Mouse (Mus musculus) hindbrain, postnatal 0 days (tissue): ENCODE measurements at regions not wholly inside any gene's neighbourhood (a gene's known extent, or its start where the extent isn't known, plus 50 kb on each side); places are given as distances from the start of the nearest gene placed in this dataset.
A peak's percentile ranks its signal among the peaks of the same experiment; 100 is the strongest.

ENCODE experiments used
- ATAC-seq: fragments of 200-750 bp; cut with Nextera tagmentation; 2 replicates; pipeline ENCODE4 v1.8.0; 2017; ENCODE audit warnings: mild to moderate bottlenecking, moderate TSS enrichment, moderate library complexity
- DNase-seq: peaks from one replicate; pipeline ENCODE4 v3.0.0-alpha.2; 2015; ENCODE audit warnings: low spot score
- H3K27ac ChIP-seq: fragments of 300-500 bp; sonication (generic); 2 replicates; pipeline ENCODE4 v1.5.1; 2014; ENCODE audit warnings: mild to moderate bottlenecking
- H3K27me3 ChIP-seq: fragments of 300-500 bp; sonication (generic); 2 replicates; pipeline ENCODE4 v1.6.1; 2014; ENCODE audit warnings: low read length, mixed read lengths; ENCODE audit not compliant: insufficient read depth
- H3K36me3 ChIP-seq: fragments of 300-500 bp; sonication (generic); 2 replicates; pipeline ENCODE4 v1.6.1; 2014; ENCODE audit warnings: low read length, mixed read lengths; ENCODE audit not compliant: insufficient read depth
- H3K4me1 ChIP-seq: fragments of 300-500 bp; sonication (generic); 2 replicates; pipeline ENCODE4 v1.6.1; 2014; ENCODE audit warnings: antibody characterized with exemption, low read length, mixed read lengths; ENCODE audit not compliant: insufficient read depth
- H3K4me2 ChIP-seq: fragments of 300-500 bp; sonication (generic); 2 replicates; pipeline ENCODE4 v1.6.1; 2014; ENCODE audit warnings: low read depth, mild to moderate bottlenecking, low read length, moderate library complexity, mixed read lengths
- H3K4me3 ChIP-seq: fragments of 300-500 bp; sonication (generic); 2 replicates; pipeline ENCODE4 v1.5.1; 2014; ENCODE audit warnings: low read length
- H3K9ac ChIP-seq: fragments of 300-500 bp; sonication (generic); replicated peaks from 2 replicates; pipeline ENCODE4 v1.6.1; 2014; ENCODE audit warnings: mild to moderate bottlenecking, low read length, moderate library complexity, mixed read lengths
- H3K9me3 ChIP-seq: fragments of 300-500 bp; sonication (generic); 2 replicates; pipeline ENCODE4 v1.6.1; 2016; ENCODE audit warnings: low read length, mixed read lengths
- CTCF ChIP-seq: IDR thresholded peaks from 2 replicates; pipeline ENCODE4 v1.5.1; 2016; ENCODE audit warnings: antibody characterized with exemption, control low read depth, low read depth
- WGBS: fragments of 180-500 bp; shearing (Covaris S2); extraction: QIAGEN DNeasy Blood & Tissue Kit; methylation state at CpG from one replicate; pipeline ENCODE4 v1.1.7; 2014; 5-methylcytosine and 5-hydroxymethylcytosine counted together

DNA sequence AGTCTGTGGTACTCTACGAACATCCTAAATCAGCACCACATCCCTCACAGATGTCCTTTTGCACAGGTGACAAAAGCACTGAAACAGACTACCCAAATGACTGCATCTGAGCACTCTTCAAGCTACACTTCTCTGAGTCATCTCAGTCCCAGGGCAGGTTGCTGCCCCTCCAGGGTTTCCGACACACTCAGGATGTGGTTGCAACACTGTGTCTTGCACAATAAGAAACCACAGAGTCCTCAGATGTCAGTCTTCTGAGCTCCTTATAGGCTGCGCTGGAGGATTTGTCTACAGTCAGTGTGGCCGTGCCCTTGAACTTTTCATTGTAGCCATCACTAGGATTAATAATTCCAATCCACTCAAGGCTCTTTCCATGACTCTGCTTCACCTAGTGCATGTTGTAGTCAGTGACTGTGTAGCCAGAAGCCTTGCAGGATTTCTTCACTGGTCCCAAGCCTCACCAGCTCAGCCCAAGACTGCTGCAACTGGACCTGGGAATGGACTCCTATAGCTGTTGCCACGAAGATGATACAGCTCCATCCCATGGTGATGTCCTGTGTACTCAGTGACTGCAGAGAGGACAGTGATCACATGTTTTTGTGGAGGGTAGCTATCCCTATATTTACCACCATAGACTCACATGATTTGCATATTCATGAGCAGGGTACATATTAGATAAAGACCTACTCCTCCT is 1103.3 kb upstream of the Tenm3 start:
- Histone ChIP-seq H3K4me3 (no peak overlapping the region), H3K27me3 (no peaks in the 10 kb centered on the region), H3K4me1 (no peaks in the 10 kb centered on the region), H3K4me2 (no peak overlapping the region), H3K36me3 (no peaks in the 10 kb centered on the region), H3K9me3 (no peaks in the 10 kb centered on the region), H3K9ac (no peak overlapping the region), H3K27ac (no peak overlapping the region)
- no peak for TF ChIP-seq CTCF
- DNase-seq = no peak
- WGBS = 91% methylated on average over 5 of the region's 5 CpGs
- ATAC-seq = no peak

GRCm38 (mm10) chr8:49932124-49932523 is 1088.4 kb upstream of the Tenm3 start:
- TF ChIP-seq CTCF = no peak
- no peak for ATAC-seq

DNA sequence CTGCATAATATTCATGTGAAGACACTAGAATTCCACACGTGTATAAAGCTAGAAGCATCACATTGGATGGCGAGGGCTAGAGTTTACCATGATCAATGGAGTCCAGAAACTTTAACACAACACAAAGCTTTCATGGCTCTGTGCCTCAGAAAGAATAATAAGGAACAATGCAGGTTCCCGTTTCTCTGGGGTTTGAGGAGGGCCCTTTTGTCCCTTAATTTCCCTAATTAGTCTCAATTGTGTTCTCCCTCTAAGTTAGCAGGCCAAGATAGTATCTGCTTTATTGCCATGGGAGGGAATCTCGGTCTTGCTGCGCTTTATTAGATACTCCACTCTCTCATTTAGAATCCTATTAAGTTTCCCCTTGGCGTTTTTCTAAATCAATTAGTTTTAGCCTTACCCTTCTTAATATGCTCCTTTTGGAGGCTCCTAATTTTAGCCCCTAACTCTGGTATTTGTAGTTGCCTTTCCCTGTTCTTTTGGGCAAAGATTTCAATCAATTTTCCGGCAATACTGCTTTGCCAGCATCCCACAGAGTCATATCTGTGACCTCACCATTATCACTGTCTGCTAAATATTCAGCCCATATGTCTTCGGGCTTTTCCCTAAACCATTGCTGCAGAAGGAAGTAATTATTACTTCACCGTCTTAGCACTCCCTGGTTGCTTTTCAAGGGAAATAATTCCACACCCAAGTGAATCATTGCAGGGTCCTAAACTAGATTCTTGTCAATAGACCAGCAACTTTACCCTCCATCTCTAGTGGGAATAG is 1082.8 kb upstream of the Tenm3 start:
- Histone ChIP-seq H3K27ac (no peak overlapping the region), H3K9ac (no peak overlapping the region), H3K36me3 (no peaks in the 10 kb centered on the region), H3K4me3 (no peak overlapping the region), H3K4me2 (no peak overlapping the region), H3K27me3 (no peaks in the 10 kb centered on the region), H3K4me1 (no peaks in the 10 kb centered on the region), H3K9me3 (no peaks in the 10 kb centered on the region)
- peak; percentile 14 for DNase-seq
- TF ChIP-seq CTCF = no peak
- no peak for ATAC-seq
- WGBS = 25% methylated on average over 9 of the region's 9 CpGs

More at GRCm38 (mm10) chr8:49932124-49932523, 1088.4 kb upstream of the Tenm3 start:
- Histone ChIP-seq H3K27ac (no peak overlapping the region), H3K36me3 (no peaks in the 10 kb centered on the region), H3K9me3 (no peaks in the 10 kb centered on the region), H3K4me3 (no peak overlapping the region), H3K4me2 (no peak overlapping the region), H3K27me3 (no peaks in the 10 kb centered on the region), H3K9ac (no peak overlapping the region), H3K4me1 (no peaks in the 10 kb centered on the region)
- 93% methylated on average over 6 of the region's 6 CpGs for WGBS
- no peak for DNase-seq

- DNase-seq (no peak), ATAC-seq (no peak)
- no peaks in the 10 kb centered on the region for H3K27me3 ChIP-seq
- H3K4me3 ChIP-seq = no peak overlapping the region
- TF ChIP-seq CTCF = no peak
- no peaks in the 10 kb centered on the region for H3K36me3 ChIP-seq
- H3K4me2 ChIP-seq = no peak overlapping the region
- no peaks in the 10 kb centered on the region for H3K9me3 ChIP-seq
- H3K27ac ChIP-seq = no peak overlapping the region
- no peak overlapping the region for H3K9ac ChIP-seq
- no peaks in the 10 kb centered on the region for H3K4me1 ChIP-seq
These were observed 1061.3 kb upstream of the Tenm3 start for GRCm38 (mm10) chr8:49905099-49905498.

GRCm38 (mm10) chr8:49902032-49902431 is 1058.3 kb upstream of the Tenm3 start:
- Histone ChIP-seq H3K36me3 (no peaks in the 10 kb centered on the region), H3K27ac (no peak overlapping the region), H3K4me3 (no peak overlapping the region), H3K27me3 (no peaks in the 10 kb centered on the region), H3K9me3 (no peaks in the 10 kb centered on the region), H3K4me2 (peak overlapping the region; percentile 3; the same call in 1 of the 2 replicates), H3K9ac (no peak overlapping the region), H3K4me1 (no peaks in the 10 kb centered on the region)
- DNase-seq = no peak
- no peak for TF ChIP-seq CTCF
- no peak for ATAC-seq
- 38% methylated on average over 6 of the region's 6 CpGs for WGBS

GRCm38 (mm10) chr8:49901601-49902000 is 1057.8 kb upstream of the Tenm3 start:
- 0 out of 2 replicates have a peak overlapping the region, but pooled peaks have one; percentile 3 for H3K4me2 ChIP-seq
- no peaks in the 10 kb centered on the region for H3K9me3 ChIP-seq
- no peak for ATAC-seq
- H3K9ac ChIP-seq = no peak overlapping the region
- no peaks in the 10 kb centered on the region for H3K36me3 ChIP-seq
- no peaks in the 10 kb centered on the region for H3K4me1 ChIP-seq
- TF ChIP-seq CTCF = no peak
- 21% methylated on average over 9 of the region's 9 CpGs for WGBS
- DNase-seq = peak; percentile 17
- no peak overlapping the region for H3K4me3 ChIP-seq
- H3K27me3 ChIP-seq = no peaks in the 10 kb centered on the region
- no peak overlapping the region for H3K27ac ChIP-seq
